Mouse (Mus musculus): ENCODE measurements around the gene Rab30.

DNA sequence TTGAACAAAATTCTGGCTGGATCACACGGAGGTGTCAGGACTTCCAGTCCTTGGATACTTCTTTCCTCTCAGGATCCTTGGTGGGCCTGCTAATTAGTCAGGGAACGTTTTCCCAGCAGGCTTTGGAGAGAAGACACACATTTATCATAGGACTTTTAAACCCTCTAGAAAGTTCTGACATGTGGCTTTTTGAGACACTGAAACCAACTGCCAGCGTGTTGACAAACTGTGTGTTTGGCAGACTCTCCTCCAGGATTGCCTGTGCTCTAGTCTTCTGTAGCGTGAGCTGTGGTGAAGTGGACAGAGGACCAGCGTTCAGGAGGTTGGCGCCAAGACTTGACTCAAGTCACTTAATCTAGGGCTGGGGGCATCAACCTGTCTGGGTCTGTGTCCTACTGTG, 19.2 kb downstream of the Rab30 start:
- TF ChIP-seq POLR2A (IDR thresholded peaks at IDR 0.05; ENCODE audit: extremely low read depth, insufficient read depth, low read length): no peak
- no peak for TF ChIP-seq CTCF (IDR thresholded peaks at IDR 0.05; ENCODE audit: extremely low read depth, insufficient read depth, low read length)
